11 mouse cellular contexts compared by ENCODE assay signal in the genomic region with DNA sequence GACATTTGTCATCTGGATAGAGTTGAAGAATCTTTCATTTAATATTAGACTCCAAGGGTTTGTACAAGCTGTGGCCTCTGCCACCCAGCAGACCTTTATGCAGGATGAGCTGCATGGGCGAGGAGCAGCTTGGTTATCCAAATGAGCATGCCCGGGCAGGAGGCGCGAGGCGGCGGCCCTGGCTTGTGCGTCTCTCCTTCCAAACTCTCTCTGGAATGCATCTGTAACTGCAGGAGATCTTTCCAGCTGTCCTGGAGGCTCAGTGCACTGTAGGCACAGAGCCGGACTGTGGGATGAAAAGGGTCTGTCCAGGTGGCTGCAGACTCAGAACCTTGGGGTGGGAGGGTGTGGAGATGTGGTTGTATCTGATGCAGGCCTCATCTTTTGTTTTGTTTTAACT. TPM values are rescaled to one million over a fixed set of nuclear protein-coding genes. Genes with fewer than 3 reads are reported as not detected.
DNase-seq lines count a peak whose midpoint lies in the region; ATAC-seq and TF ChIP-seq lines count a peak whose summit lies in the region.
"Had no signal": no experiment of that assay in that cellular context is flagged by ENCODE, and none has a peak within 500 bp of the region (broad histone marks: within the 10 kb centered on the region; RNA-seq: fewer than 3 reads in every experiment).

No protein-coding gene starts in this region.

- H3K27ac ChIP-seq in kidney, embryonic 14.5 days (ENCODE audit: low read depth, low read length): peak overlapping the region; percentile 1; the same call in 1 of the 2 replicates
- H3K27ac ChIP-seq in limb, embryonic 15.5 days: peak overlapping the region; percentile 47
- H3K27ac ChIP-seq: lung, embryonic 15.5 days; midbrain, embryonic 15.5 days; neural tube, embryonic 12.5 days had no signal

- H3K4me2 ChIP-seq in kidney, embryonic 14.5 days (replicated peaks; ENCODE audit: low read depth, low read length): no peak overlapping the region
- no peak overlapping the region for H3K4me2 ChIP-seq in limb, embryonic 15.5 days
- H3K4me2 ChIP-seq: lung, embryonic 15.5 days; midbrain, embryonic 15.5 days; neural tube, embryonic 12.5 days had no signal

- peaks cover 27% of the 10 kb centered on the region for H3K4me1 ChIP-seq in kidney, embryonic 14.5 days (ENCODE audit: control insufficient read depth, insufficient read depth, low read length)
- no peaks in the 10 kb centered on the region for H3K4me1 ChIP-seq in G1E (ENCODE audit: insufficient read depth, low read depth, low read length)
- H3K4me1 ChIP-seq in limb, embryonic 15.5 days: peaks cover 28% of the 10 kb centered on the region

- no peaks in the 10 kb centered on the region for H3K36me3 ChIP-seq in kidney, embryonic 14.5 days (ENCODE audit: control insufficient read depth, insufficient read depth, low read length)
- H3K36me3 ChIP-seq in G1E (replicated peaks): no peaks in the 10 kb centered on the region
- 0 out of 2 replicates have a peak, but pooled peaks cover 2% of the 10 kb centered on the region for H3K36me3 ChIP-seq in limb, embryonic 15.5 days
- H3K36me3 ChIP-seq: lung, embryonic 15.5 days; midbrain, embryonic 15.5 days; neural tube, embryonic 12.5 days had no signal

- no peak overlapping the region for H3K4me3 ChIP-seq in kidney, embryonic 14.5 days (ENCODE audit: low read length)
- peak overlapping the region; percentile 9; the same call in 1 of the 2 replicates for H3K4me3 ChIP-seq in G1E (ENCODE audit: low read depth, low read length)
- H3K4me3 ChIP-seq in limb, embryonic 15.5 days: no peak overlapping the region
- H3K4me3 ChIP-seq: lung, embryonic 15.5 days; midbrain, embryonic 15.5 days; neural tube, embryonic 12.5 days had no signal

- no peaks in the 10 kb centered on the region for H3K9me3 ChIP-seq in kidney, embryonic 14.5 days (ENCODE audit: control insufficient read depth, low read length)
- peaks cover 89% of the 10 kb centered on the region for H3K9me3 ChIP-seq in G1E (replicated peaks)
- H3K9me3 ChIP-seq in limb, embryonic 15.5 days: no peaks in the 10 kb centered on the region
- H3K9me3 ChIP-seq: lung, embryonic 15.5 days; midbrain, embryonic 15.5 days; neural tube, embryonic 12.5 days had no signal

- DNase-seq in kidney, postnatal 10 days: no peak
- no peak for DNase-seq in G1E (ENCODE audit: low spot score)
- DNase-seq in c-Kit-negative CD71-positive TER-119-positive erythroid progenitor cells, embryonic 14.5 days (ENCODE audit: low read depth, low spot score): peak; percentile 19
- no peak for DNase-seq in frontal cortex, adult 2 months (ENCODE audit: extremely low spot score in 1 of 2, low spot score in 1 of 2)
- DNase-seq: kidney, adult 11 months had no signal

- ATAC-seq in kidney, embryonic 14.5 days (ENCODE audit: low FRiP score, low TSS enrichment): no peak
- no peak for ATAC-seq in G1E (ENCODE audit: extremely low read depth, insufficient number of reproducible peaks, low FRiP score, poor library complexity, severe bottlenecking)
- ATAC-seq in limb, embryonic 15.5 days (ENCODE audit: insufficient number of reproducible peaks, low FRiP score, low TSS enrichment, low read depth): no peak
- ATAC-seq in megakaryocyte, adult 5-6 weeks (ENCODE audit: poor library complexity, severe bottlenecking): no peak
- ATAC-seq: midbrain, embryonic 15.5 days had no signal

- no peaks in the 10 kb centered on the region for H3K27me3 ChIP-seq in kidney, embryonic 14.5 days (ENCODE audit: control insufficient read depth, insufficient read depth, low read length)
- H3K27me3 ChIP-seq in G1E (ENCODE audit: insufficient read depth, low read length): no peaks in the 10 kb centered on the region
- H3K27me3 ChIP-seq in limb, embryonic 15.5 days: no peaks in the 10 kb centered on the region
- H3K27me3 ChIP-seq: lung, embryonic 15.5 days; midbrain, embryonic 15.5 days; neural tube, embryonic 12.5 days had no signal

- no peak overlapping the region for H3K9ac ChIP-seq in kidney, embryonic 14.5 days (ENCODE audit: low read depth, low read length)
- no peak overlapping the region for H3K9ac ChIP-seq in limb, embryonic 15.5 days
- H3K9ac ChIP-seq: lung, embryonic 15.5 days; midbrain, embryonic 15.5 days; neural tube, embryonic 12.5 days had no signal

- no peak for TF ChIP-seq CTCF in G1E (IDR thresholded peaks at IDR 0.05; ENCODE audit: low read depth, low read length)

- 71% methylated on average over 8 of the region's 8 CpGs for WGBS in kidney, embryonic 14.5 days
- 58% methylated on average over 8 of the region's 8 CpGs for WGBS in limb, embryonic 15.5 days

RNA-seq across cellular contexts. Expression of gene Ptpn14, which starts 27.0 kb away (rescaled TPM):
- 13.3 and 21.1 TPM in 2 replicates for polyA plus RNA-seq in kidney, embryonic 14.5 days (2014; fragmentation: Nextera tagmentation; extraction: Ambion mirVana)
- not detected in 2 replicates for total RNA-seq in G1E (2014; fragmentation: Nextera tagmentation)
- 0.11 and 0.17 TPM in 2 replicates for total RNA-seq in G1E (2017)
- not detected in 2 replicates for polyA plus RNA-seq in G1E (2012)
- polyA plus RNA-seq in limb, embryonic 15.5 days (2015; fragmentation: Nextera tagmentation; extraction: Ambion mirVana): 11.8 and 12.9 TPM in 2 replicates
- total RNA-seq in megakaryocyte, adult 5-6 weeks (2015): 0.02 and 0.09 TPM in 2 replicates
- 0.26 TPM in 1 of 2 replicates, not detected in the other for total RNA-seq in megakaryocyte, adult 5-6 weeks (2017)
- 6.4 and 6.8 TPM in 2 replicates for polyA plus RNA-seq in frontal cortex, adult 2 months (2012; rRNA removed)
